Mouse (Mus musculus) C2C12 (cell line): Measurements from ENCODE around the gene Necab2.

Source experiments
- CTCF ChIP-seq: IDR thresholded peaks from one replicate; pipeline ENCODE4 v1.5.1; 2011; ENCODE audit not compliant: control insufficient read depth, insufficient read depth, insufficient read length
- FOSL1 ChIP-seq: IDR thresholded peaks from one replicate; pipeline ENCODE4 v1.8.0; 2011; ENCODE audit warnings: mild to moderate bottlenecking, low read length; ENCODE audit not compliant: poor library complexity, insufficient read depth, severe bottlenecking
- MAX ChIP-seq: IDR thresholded peaks from one replicate; pipeline ENCODE4 v1.6.1; 2011; ENCODE audit warnings: mild to moderate bottlenecking, control low read depth
- MYOG ChIP-seq: IDR thresholded peaks from one replicate; pipeline ENCODE4 v1.6.1; 2011; ENCODE audit not compliant: control insufficient read depth, insufficient read length; ENCODE audit errors: extremely low read depth
- USF1 ChIP-seq: IDR thresholded peaks from one replicate; pipeline ENCODE4 v1.6.1; 2011; ENCODE audit warnings: low read depth, mild to moderate bottlenecking, control low read depth, moderate library complexity

DNA sequence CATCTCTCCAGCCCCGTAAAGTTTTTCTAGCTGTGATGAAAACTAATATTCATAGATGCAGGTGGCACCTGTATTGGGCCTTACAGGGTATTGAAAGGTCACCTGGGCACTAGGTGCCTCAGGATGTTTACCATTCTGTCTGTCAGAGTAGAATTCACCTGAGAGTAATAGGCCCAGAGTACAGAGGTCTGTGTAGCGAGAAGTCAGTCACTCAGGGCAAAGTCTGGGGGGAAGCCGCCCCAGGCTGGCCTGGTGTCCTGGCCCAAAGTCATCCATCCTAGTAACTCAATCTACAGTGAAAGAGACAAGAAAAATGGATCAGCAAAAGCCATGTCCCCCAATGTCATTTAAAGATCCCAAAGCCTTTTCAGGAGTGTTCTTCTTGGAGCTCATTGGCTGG is 45.6 kb upstream of the Necab2 start:
- no peak for TF ChIP-seq CTCF
- no peak for TF ChIP-seq USF1
- no peak for TF ChIP-seq FOSL1
- TF ChIP-seq MAX: no peak
- TF ChIP-seq MYOG: no peak
